Mouse (Mus musculus) central nervous system, embryonic 14 days (tissue): ENCODE measurements around the gene Fcor. TPM values are rescaled to one million over a fixed set of nuclear protein-coding genes. Genes with fewer than 3 reads are reported as not detected.

ENCODE experiments used
- polyA plus RNA-seq: library from polyadenylated mRNA; depleted of rRNA; stranded (reverse); fragments of >200 nt; gene quantifications from 2 replicates; pipeline ENCODE4 v1.2.3, GENCODE M21; 2012; rRNA removed

The Fcor gene
- polyA plus RNA-seq: 8.4 and 11.6 TPM in 2 replicates

DNA sequence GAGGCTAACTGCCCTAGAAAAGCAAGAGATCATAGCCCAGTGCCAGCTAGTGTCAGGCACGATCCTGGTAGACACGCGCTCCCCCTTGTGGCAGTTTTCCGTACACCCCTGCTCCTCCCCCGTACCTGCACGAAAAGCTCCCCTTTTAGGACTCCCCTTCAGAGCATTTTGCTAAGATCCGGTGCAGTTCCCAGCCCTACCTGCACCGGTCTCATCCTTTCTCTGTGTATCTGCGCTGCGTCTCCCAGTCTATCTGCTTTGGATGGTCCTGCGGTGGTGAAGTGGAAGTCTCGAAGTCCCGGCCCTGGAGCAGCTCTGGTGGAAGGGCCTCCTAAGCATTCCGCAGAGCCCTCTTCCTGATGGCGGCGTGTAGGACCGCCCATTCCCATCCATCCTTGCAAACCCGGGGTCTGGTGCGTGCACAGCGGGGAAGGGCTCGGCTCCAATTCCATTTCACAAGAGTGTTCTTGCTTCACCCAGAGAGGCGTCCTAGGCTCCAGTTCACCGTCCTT, at the start of gene Fcor:
Gene Fcor (minus strand): TSS at position 383 of the 512 bp plus-strand sequence.

GRCm38 (mm10) chr8:3720551-3720950, 48.4 kb upstream of the Fcor start, which contains the start of gene Clec4g:
Gene Clec4g (minus strand): TSS chr8:3720651.

GRCm38 (mm10) chr8:3694121-3694520, 22.0 kb upstream of the Fcor start, which contains the start of gene Fcer2a:
Gene Fcer2a (minus strand): TSS chr8:3694175.

GRCm38 (mm10) chr8:3676131-3676992, 4.2 kb upstream of the Fcor start, which contains the start of gene Trappc5:
Gene Trappc5 (plus strand): TSS chr8:3676299.

DNA sequence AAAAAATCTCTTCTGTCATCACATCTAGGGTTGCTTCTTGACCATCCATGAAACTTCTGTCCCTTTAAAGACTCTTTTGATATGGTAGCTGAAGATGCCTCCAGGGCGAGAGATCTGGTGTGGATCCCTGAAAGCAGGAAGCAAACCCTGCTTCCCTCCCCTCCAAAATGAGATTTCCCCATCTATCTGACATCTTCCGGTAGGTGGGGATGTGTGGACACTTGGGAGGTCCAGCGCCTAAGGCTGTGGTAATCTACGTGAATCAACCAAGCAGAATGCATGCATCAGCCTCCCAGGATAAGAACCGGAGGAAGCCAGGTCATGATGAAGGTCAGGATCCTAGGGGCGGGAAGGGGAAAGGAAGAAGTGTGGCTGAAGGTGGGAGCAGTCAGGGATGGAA, 6.7 kb downstream of the Fcor start, which contains the start of gene Mcemp1:
Gene Mcemp1 (plus strand): TSS at position 248 of the 400 bp plus-strand sequence.

GRCm38 (mm10) chr8:3655526-3655925, 16.6 kb downstream of the Fcor start, which contains the start of gene Retn:
Gene Retn (plus strand): TSS chr8:3655770.

GRCm38 (mm10) chr8:3630647-3631477, 41.3 kb downstream of the Fcor start, which contains the start of gene Stxbp2:
Gene Stxbp2 (plus strand): TSS chr8:3630955.

GRCm38 (mm10) chr8:3625445-3625844, 46.7 kb downstream of the Fcor start, which contains the start of gene Pcp2:
Gene Pcp2 (minus strand): TSS chr8:3625545.

GRCm38 (mm10) chr8:3621199-3621970, 50.8 kb downstream of the Fcor start, which contains the start of the genes Xab2 and Pet100:
Gene Xab2 (minus strand): TSS chr8:3621316.
Gene Pet100 (plus strand): TSS chr8:3621548.

Other genes with a start within 250 kb of the Fcor start
- 4.2 and 4.9 TPM in 2 replicates for gene Pex11g, start 204.7 kb downstream of the Fcor start, polyA plus RNA-seq
- gene Tex45, start 201.5 kb downstream of the Fcor start, polyA plus RNA-seq: 0.26 and 0.36 TPM in 2 replicates
- gene Zfp358, start 179.2 kb downstream of the Fcor start, polyA plus RNA-seq: 102 and 108 TPM in 2 replicates
- gene Mcoln1, start 171.9 kb downstream of the Fcor start, polyA plus RNA-seq: 263 and 271 TPM in 2 replicates
- 47.3 and 60.4 TPM in 2 replicates for gene Pnpla6, start 157.0 kb downstream of the Fcor start, polyA plus RNA-seq
- gene C330021F23Rik, start 104.4 kb downstream of the Fcor start, polyA plus RNA-seq: 0.88 and 1.1 TPM in 2 replicates
- gene Camsap3, start 85.1 kb downstream of the Fcor start, polyA plus RNA-seq: 65.6 and 66.3 TPM in 2 replicates
- 70.7 and 75.6 TPM in 2 replicates for gene Xab2, start 51.0 kb downstream of the Fcor start, polyA plus RNA-seq
- gene Pet100, start 50.8 kb downstream of the Fcor start, polyA plus RNA-seq: 58.7 and 80.5 TPM in 2 replicates
- 0.82 and 1.9 TPM in 2 replicates for gene Pcp2, start 46.8 kb downstream of the Fcor start, polyA plus RNA-seq
- gene Stxbp2, start 41.4 kb downstream of the Fcor start, polyA plus RNA-seq: 122 and 144 TPM in 2 replicates
- 0.45 and 0.53 TPM in 2 replicates for gene Retn, start 16.6 kb downstream of the Fcor start, polyA plus RNA-seq
- 0.32 and 0.35 TPM in 2 replicates for gene Mcemp1, start 6.6 kb downstream of the Fcor start, polyA plus RNA-seq
- 51.9 and 54.3 TPM in 2 replicates for gene Trappc5, start 3.9 kb upstream of the Fcor start, polyA plus RNA-seq
- not detected in 2 replicates for gene Fcer2a, start 21.8 kb upstream of the Fcor start, polyA plus RNA-seq
- gene Clec4g, start 48.3 kb upstream of the Fcor start, polyA plus RNA-seq: 0.04 TPM in 1 of 2 replicates, not detected in the other
- gene Cd209a, start 76.6 kb upstream of the Fcor start, polyA plus RNA-seq: 0.12 and 0.13 TPM in 2 replicates
- not detected in 2 replicates for gene Cd209e, start 181.9 kb upstream of the Fcor start, polyA plus RNA-seq
- not detected in 2 replicates for gene Cd209d, start 206.2 kb upstream of the Fcor start, polyA plus RNA-seq